Mouse (Mus musculus) heart, adult 2 months (tissue): ENCODE measurements around the gene Slc38a4.

ENCODE experiments used
- CTCF ChIP-seq: fragments of 200-600 bp; IDR thresholded peaks from 2 replicates; pipeline ENCODE4 v1.8.1; 2022; ENCODE audit warnings: antibody characterized with exemption, mild to moderate bottlenecking, moderate library complexity
- POLR2A ChIP-seq: fragments of 200-500 bp; IDR thresholded peaks from 2 replicates; pipeline ENCODE4 v1.6.1; 2011; ENCODE audit warnings: mild to moderate bottlenecking, low read depth, low read length, control low read depth; ENCODE audit not compliant: insufficient read depth

DNA sequence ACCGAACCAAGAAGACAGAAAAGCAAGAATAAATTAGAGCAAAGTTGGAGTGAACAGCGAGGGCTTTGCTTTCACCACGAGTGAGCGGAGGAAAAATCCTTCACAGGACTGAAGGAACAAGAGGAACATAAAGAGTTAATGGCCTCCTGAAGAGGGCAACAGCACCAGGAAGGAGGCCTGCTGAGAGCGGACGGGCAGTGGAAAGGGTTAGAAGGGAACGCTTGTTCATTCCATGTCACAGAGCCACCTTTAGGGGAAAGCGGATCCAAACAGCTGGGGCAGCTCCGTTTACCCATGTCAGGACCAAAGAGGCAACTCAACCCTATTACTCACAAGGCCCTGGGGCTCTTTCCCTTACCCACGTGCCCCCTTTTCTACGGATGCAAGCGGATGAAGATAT lies 54.3 kb downstream of the Slc38a4 start:
- TF ChIP-seq CTCF (no peak), POLR2A (no peak)
